Mouse (Mus musculus): ENCODE data around the gene Ccl25. TPM values are rescaled to one million over a fixed set of nuclear protein-coding genes. Genes with fewer than 3 reads are reported as not detected.

Gene Ccl25
- polyA plus RNA-seq (2012; rRNA removed) = 2.9 and 4.3 TPM in 2 replicates

GRCm38 (mm10) chr8:4324983-4325750, at the start of gene Ccl25, which contains the start of gene Elavl1:
TSS of gene Ccl25 (plus strand) at chr8:4325210.
TSS of gene Elavl1 (minus strand) at chr8:4325413.

GRCm38 (mm10) chr8:4275275-4276110, 49.5 kb upstream of the Ccl25 start, which contains the start of gene Timm44:
TSS of gene Timm44 (minus strand) at chr8:4275913.

Other genes starting within 250 kb of the Ccl25 start
- 0.89 and 4.1 TPM in 2 replicates for gene Cd209f, start 219.4 kb upstream of the Ccl25 start, polyA plus RNA-seq (2012; rRNA removed)
- 3.0 and 3.8 TPM in 2 replicates for gene Cd209g, start 191.1 kb upstream of the Ccl25 start, polyA plus RNA-seq (2012; rRNA removed)
- gene Evi5l, start 158.6 kb upstream of the Ccl25 start, polyA plus RNA-seq (2012; rRNA removed) = 16.9 and 18.5 TPM in 2 replicates
- 0.51 and 2.1 TPM in 2 replicates for gene Prr36, start 107.8 kb upstream of the Ccl25 start, polyA plus RNA-seq (2012; rRNA removed)
- 4.3 and 8.4 TPM in 2 replicates for gene Lrrc8e, start 98.4 kb upstream of the Ccl25 start, polyA plus RNA-seq (2012; rRNA removed)
- gene Map2k7, start 86.5 kb upstream of the Ccl25 start, polyA plus RNA-seq (2012; rRNA removed) = 31.5 and 42.3 TPM in 2 replicates
- gene Gm49320, start 86.3 kb upstream of the Ccl25 start, polyA plus RNA-seq (2012; rRNA removed) = 1.3 and 2.4 TPM in 2 replicates
- 34.6 and 89.3 TPM in 2 replicates for gene Tgfbr3l, start 77.0 kb upstream of the Ccl25 start, polyA plus RNA-seq (2012; rRNA removed)
- 36.8 and 36.9 TPM in 2 replicates for gene Snapc2, start 72.1 kb upstream of the Ccl25 start, polyA plus RNA-seq (2012; rRNA removed)
- 26.2 and 39.8 TPM in 2 replicates for gene Ctxn1, start 65.9 kb upstream of the Ccl25 start, polyA plus RNA-seq (2012; rRNA removed)
- 63.2 and 73.9 TPM in 2 replicates for gene Timm44, start 49.3 kb upstream of the Ccl25 start, polyA plus RNA-seq (2012; rRNA removed)
- 25.2 and 28.0 TPM in 2 replicates for gene Elavl1, start 203 bp downstream of the Ccl25 start, polyA plus RNA-seq (2012; rRNA removed)
- 73.2 and 77.5 TPM in 2 replicates for gene Cers4, start 167.8 kb downstream of the Ccl25 start, polyA plus RNA-seq (2012; rRNA removed)